Mouse (Mus musculus): ENCODE measurements around the gene Slc29a2.

The Slc29a2 gene

DNA sequence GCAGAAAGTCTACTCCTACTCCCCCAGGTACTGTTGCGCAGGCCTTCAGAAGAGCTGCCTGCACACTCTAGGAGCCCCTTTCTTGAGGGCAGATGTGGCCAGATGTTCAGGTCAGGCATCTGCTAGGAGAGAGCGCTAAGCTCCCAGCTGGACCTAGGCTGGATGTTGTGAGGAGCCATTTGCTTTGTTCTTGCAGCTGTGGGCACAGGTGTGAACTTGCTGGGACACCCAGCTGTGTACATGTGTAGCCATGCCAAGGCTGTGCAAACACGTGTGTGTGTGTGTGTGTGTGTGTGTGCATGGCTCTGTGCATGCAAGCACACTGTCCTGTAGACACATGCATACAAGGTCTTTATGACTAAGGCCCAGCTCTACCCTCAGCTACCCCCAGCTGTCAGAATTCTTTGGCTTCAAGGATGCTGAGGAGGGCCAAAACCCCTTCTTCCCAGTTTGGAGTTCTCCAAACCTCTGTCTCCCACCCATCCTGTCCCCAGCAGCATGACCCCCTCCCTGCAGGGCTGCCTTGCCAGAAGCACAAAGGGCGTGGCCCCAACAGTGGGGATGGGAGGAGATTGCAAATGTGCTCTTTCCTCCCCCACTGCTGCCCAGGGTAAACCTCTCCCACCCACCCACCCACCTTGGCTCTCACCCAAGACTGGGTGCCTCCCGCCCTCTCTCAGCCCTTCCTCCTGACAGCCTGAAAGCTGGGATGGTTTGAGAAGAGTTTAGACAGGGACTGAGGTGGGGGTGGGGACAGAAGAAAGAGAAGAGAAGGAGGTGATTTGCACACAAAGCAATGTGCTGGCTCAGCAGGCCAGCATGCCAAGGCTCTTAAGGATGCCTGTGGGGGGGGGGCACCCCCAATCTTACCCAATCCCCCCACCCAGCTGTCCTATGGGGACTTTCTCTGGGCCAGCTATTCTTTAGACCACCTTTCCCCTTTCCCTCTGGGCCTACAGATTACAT lies 37.0 kb downstream of the Slc29a2 start:
- no peak for DNase-seq

DNA sequence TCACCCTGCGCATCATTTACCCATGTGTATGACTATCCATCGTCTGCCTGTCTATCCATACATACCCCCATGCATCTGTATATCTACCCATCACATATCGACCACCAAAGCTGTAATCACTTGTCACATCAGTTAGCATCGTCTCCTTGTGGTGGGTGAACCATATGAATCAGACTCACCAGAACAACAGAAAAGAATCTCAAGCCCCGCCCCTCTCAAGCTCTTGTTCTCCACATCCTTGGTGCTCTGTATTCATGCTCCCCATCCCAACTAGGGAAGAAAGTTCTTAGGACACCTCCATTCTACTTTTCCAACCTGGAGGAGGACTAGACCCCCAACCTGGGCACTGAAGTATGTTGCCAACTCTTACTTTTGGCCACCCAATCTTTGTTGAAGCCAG lies 38.4 kb downstream of the Slc29a2 start:
- DNase-seq: no peak

DNA sequence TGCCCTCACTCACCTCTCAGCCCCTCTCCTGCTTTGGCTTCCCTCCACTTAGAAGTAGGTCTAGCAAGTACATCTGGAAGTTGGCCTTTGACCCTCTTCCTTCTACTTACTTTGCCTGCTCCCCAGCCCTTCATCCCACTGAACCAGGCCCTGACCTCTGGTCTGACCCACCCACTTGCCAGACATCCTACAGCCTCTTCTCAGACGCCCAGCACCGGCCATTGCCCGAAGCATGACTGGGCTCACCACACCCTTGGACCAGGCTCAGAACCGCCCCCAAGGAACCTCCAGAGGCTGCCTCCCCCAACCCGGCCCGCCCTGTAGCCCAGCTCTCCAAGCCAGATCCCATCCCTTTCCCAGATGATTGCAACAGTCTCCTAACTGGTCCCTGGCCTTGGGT lies 38.8 kb downstream of the Slc29a2 start:
- DNase-seq: no peak

DNA sequence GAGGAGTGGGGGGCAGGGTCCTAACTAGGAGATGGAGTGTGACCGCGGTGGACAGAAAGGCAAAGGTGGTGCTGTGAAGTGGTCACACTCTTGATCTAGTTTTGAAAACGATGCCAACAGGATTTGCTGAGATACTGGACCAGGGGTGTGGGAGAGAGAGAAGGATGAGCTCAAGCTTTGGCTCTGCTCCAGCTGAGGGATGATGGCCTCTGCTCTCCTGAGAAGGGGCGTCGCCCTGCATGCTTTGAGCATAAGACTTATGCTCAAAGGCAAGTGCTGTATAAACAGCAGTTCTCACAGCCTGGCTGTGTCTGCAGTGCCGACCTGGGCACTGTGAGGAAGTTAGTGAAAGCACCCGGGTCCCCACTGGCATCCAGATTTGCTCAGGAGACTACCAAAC lies 41.4 kb downstream of the Slc29a2 start:
- DNase-seq: no peak

DNA sequence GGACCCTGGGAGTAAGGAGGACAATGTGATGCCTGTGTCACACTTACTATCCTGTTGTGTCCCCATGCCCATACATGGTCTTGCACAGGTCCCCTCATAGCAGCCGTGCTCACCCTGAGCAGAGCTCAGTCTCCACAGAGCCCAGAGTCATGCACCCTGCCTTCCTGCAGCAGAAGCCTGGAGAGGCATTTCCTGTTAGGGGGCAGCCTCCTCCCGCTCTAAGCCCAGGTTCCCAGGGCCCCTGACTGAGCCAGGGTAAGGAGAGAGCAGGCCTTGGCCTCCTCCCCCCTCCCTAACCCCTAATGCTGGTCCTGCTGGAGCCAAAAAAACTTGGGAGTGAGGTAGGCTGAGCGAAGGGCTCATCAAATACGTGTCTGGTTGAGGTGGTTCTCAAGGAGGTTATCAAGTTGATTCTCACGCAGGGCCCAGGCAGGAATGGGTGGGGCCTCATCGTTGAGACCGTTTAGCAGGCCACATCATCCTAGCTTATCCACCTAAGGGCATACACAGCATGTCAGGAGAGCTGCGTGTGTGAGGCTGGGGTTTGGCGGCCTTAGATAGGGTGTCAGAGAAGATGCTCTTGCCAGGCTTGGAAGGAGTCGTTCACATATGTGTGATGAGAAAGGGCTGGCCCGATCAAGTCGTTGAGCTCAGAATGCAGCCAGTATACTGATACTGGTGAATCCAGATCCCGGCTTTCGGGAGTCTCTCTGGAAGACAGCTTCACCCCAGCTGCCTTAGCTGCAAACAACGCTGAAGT lies 43.6 kb downstream of the Slc29a2 start:
- DNase-seq: no peak

DNA sequence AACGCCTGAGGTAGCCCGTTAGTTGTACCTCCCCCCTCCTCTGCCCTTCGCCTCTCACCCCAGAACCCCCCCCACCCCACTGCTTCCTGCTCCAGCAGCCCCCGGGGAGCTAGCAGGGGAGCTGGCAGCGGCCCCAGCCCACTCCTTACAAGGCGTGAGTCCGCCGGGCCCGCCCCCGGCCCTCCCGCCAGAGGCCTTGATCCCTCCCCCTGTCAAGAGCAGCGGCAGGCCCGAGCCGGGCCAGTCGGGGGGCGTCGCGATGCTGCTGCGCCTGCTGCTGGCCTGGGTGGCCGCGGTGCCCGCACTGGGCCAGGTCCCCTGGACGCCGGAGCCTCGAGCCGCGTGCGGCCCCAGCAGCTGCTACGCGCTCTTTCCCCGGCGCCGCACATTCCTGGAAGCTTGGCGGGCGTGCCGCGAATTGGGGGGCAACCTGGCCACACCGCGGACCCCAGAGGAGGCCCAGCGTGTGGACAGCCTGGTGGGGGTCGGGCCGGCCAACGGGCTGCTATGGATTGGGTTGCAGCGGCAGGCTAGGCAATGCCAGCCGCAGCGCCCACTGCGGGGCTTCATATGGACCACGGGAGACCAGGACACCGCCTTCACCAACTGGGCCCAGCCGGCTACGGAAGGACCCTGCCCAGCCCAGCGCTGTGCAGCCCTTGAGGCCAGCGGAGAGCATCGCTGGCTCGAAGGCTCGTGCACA lies 44.4 kb downstream of the Slc29a2 start, which contains the start of gene Cd248:
Gene Cd248 (plus strand): TSS at position 212 of the 703 bp plus-strand sequence.
- no peak for DNase-seq

DNA sequence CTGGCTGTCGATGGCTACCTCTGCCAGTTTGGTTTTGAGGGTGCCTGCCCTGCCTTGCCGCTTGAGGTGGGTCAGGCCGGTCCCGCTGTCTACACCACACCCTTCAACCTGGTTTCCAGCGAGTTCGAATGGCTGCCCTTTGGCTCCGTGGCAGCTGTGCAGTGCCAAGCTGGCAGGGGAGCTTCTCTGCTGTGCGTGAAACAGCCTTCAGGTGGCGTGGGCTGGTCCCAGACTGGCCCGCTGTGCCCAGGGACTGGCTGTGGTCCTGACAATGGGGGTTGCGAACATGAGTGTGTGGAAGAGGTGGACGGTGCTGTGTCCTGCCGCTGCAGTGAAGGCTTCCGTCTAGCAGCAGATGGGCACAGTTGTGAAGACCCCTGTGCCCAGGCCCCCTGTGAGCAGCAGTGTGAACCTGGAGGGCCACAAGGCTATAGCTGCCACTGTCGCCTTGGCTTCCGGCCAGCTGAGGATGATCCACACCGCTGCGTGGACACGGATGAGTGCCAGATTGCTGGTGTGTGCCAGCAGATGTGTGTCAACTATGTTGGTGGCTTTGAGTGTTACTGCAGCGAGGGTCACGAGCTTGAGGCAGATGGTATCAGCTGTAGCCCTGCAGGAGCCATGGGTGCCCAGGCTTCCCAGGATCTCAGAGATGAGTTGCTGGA lies 45.0 kb downstream of the Slc29a2 start:
- no peak for DNase-seq

DNA sequence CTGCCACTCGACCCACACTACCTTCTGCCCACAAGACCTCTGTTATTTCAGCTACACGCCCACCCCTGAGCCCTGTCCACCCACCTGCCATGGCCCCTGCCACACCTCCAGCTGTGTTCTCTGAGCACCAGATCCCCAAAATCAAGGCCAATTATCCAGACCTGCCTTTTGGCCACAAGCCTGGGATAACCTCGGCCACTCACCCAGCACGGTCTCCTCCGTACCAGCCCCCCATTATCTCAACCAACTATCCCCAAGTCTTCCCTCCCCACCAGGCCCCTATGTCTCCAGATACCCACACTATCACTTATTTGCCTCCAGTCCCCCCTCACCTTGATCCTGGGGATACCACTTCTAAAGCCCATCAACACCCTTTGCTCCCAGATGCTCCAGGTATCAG lies 45.8 kb downstream of the Slc29a2 start:
- no peak for DNase-seq

DNA sequence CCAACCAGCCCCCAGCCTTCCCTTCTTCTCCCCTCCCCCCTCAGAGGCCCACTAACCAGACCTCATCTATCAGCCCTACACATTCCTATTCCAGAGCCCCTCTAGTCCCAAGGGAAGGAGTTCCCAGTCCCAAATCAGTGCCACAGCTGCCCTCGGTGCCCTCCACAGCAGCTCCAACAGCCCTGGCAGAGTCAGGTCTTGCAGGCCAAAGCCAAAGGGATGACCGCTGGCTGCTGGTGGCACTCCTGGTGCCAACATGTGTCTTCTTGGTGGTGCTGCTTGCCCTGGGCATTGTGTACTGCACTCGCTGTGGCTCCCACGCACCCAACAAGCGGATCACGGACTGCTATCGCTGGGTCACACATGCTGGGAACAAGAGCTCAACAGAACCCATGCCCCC lies 46.3 kb downstream of the Slc29a2 start:
- DNase-seq: no peak

DNA sequence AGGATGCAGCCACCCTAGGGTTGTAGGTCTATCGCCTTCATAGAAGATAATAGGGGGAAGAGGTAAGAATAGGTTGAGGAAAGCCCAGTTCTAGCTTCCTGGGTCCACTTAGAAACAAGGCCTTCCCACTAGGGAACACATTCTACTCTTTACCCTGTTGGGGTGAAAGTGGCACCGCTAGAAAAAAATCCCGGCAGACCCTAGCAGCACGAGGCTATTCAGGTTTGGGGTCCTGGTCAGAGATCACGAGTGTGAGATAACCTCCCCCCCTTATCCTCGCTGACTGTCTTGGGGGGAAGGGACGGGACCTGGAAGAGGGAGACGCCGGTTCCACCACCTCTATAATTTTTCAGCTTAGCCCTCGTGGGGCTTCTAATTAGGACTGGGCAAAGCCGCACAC lies 47.4 kb downstream of the Slc29a2 start:
- no peak for DNase-seq

DNA sequence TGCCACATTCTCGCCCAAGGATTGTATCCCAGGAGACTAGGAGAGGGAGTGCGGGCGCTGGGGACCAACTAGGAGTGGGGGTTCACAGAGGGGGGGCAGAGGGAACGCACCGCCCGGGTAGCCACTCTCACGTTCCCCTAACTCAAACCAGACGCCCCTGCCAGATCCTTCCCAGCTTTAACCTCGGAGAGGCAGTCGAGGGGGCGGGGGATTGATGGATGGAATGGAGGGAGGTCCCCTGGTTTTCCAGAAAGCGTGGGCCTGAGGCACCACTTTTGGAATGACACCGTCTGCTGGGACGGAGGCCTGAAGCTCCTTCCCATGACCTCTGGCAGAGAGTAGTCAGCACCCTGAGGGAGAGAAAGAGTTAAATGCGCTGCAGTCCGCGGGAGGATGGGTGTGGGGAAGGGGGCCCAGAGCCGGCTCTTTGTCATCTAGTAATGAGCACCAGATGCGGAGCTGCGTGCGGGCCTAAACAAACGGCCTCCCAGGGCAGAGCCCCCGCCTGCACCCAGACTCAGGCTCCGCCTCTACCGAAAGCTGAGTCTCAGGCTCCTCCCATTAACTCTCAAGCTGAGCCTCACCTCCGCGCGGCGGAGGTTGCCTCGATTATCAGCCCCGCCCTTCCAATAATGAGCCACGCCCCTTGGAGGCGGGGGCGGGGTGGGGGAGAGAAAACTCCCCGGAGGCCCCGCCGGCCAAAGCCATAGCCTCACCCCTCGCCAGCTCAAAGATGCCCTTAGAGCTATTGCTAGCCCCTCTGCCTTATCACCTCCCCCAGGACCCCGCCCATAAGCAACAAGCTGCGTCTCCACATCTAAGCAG lies 48.1 kb downstream of the Slc29a2 start:
- DNase-seq: peak; percentile 84 to 85

DNA sequence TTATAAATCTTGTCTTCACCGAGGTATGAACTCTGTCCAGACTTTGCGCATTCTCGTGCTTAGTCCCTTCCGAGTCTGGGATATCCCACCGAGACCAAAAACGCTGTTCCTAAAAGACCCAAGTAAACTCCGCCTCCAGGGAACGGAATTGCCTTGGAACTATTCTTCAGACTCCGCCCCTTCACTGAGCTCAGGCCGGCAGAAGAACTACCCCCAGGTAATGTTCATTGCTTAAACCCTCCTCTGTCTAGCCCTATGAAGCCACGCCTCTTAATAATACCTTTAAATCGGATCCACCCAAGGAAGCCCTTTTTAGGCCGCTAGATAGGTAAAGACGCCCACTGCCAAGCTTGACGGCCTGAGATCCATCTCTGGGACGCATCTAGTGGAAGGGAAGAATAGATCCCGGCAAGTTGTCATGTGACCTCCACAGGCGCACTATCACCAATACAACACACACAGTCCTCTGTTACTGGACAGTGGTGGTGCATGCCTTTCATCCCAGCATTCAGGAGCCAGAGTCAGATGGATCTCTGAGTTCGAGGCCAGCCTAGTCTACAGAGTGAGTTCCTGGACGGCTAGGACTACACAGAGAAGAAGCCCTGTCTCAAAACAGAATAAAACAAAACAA lies 48.8 kb downstream of the Slc29a2 start:
- peak in 1 of 2 experiments; percentile 23 for DNase-seq

DNA sequence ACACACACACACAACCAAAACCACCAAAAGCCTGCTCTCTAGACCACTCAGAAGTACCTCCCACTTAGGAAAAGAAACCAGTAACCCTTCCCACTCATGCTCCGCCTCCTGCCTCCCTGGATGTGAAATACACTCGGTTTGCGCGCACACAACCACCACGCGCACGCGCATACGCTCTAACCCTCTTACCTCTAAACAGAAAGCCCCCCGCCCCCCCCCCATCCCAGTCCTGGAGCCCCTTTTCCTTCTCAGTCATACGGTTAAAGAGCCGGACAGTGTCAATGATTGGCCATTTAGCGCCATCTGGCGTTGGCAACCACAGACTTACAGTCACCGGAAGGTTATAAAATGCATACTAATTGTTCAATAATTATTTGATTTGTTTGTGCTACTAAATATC lies 49.4 kb downstream of the Slc29a2 start:
- DNase-seq: peak; percentile 61 to 65

DNA sequence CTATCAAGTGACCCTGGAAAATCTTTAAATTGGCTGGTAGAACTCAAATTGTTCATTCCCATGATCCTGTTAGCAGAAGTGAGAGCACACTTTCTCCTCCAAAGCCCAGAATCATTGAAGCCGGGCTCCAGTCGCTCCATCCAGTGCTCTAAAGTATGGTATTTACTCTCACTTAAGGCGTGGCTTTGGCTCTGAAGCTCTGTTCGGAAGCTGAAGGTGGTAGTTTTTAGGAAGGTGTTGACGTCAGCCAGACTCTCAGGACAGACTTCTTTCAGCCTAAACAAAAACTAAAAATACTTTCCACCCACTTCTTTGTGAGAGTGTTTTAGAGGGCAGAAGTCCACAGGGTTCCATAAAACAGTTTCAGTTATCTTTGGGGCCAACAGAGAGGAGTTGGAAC lies 49.9 kb downstream of the Slc29a2 start:
- DNase-seq: no peak

DNA sequence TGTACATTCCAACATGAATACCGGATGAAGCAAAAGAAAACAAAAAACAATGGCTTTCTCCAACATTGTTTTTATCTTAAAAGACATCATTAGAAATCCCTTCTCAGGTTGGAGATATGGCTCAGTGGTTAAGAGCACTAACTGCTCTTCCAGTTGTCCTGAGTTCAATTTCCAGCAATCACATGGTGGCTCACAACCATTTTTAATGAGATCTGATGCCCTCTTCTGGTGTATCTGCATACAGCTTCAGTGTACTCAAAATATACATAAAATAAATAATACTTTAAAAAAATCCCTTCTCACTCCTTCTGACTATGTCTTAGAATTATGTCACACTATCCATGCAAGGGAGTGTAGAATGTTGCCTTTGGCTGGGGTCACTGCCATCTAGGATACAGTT lies 55.6 kb downstream of the Slc29a2 start:
- DNase-seq: no peak

All from B cell, adult 2 months (primary cell).